Mouse (Mus musculus) c-Kit-positive CD71-positive TER-119-positive erythroid progenitor cells, embryonic 14.5 days (primary cell): ENCODE data around the gene Mettl16.
"Not testable (repeated sequence)": the region's sequence is repeated elsewhere in the genome, so short reads cannot be mapped to it uniquely, and the experiment has no call there.

Source experiments
- DNase-seq: peaks from one replicate; pipeline ENCODE4 v3.0.0-alpha.2; 2013; ENCODE audit warnings: low spot score

Mettl16 gene

GRCm38 (mm10) chr11:74772386-74772785, 1.8 kb downstream of the Mettl16 start:
- DNase-seq, result no peak

GRCm38 (mm10) chr11:74792874-74793273, 22.2 kb downstream of the Mettl16 start:
- no peak for DNase-seq

- no peak for DNase-seq
Measured at GRCm38 (mm10) chr11:74800658-74801057, 30.0 kb downstream of the Mettl16 start.

- no peak for DNase-seq
Measured at GRCm38 (mm10) chr11:74804081-74804627, 33.5 kb downstream of the Mettl16 start.

- no peak for DNase-seq
Measured at GRCm38 (mm10) chr11:74807246-74807882, 36.7 kb downstream of the Mettl16 start.

- DNase-seq, result no peak
Measured at GRCm38 (mm10) chr11:74808251-74808853, 37.7 kb downstream of the Mettl16 start.

- no peak for DNase-seq
Measured at GRCm38 (mm10) chr11:74810134-74810533, 39.5 kb downstream of the Mettl16 start.

- DNase-seq, result not testable (repeated sequence)
Measured at GRCm38 (mm10) chr11:74811027-74811426, 40.4 kb downstream of the Mettl16 start.

- no peak for DNase-seq
Measured at GRCm38 (mm10) chr11:74811538-74811937, 40.9 kb downstream of the Mettl16 start.

- DNase-seq, result no peak
Measured at GRCm38 (mm10) chr11:74815795-74816194, 45.2 kb downstream of the Mettl16 start.

GRCm38 (mm10) chr11:74820921-74821320, 50.3 kb downstream of the Mettl16 start:
- no peak for DNase-seq

GRCm38 (mm10) chr11:74821463-74821862, 50.8 kb downstream of the Mettl16 start:
- DNase-seq, result no peak

- DNase-seq, result no peak
Measured at GRCm38 (mm10) chr11:74822746-74823440, 52.3 kb downstream of the Mettl16 start.

GRCm38 (mm10) chr11:74826151-74826550, 55.5 kb downstream of the Mettl16 start:
- DNase-seq, result no peak

GRCm38 (mm10) chr11:74826702-74827101, 56.1 kb downstream of the Mettl16 start:
- no peak for DNase-seq

- DNase-seq, result no peak
Measured at GRCm38 (mm10) chr11:74827791-74828403, 57.3 kb downstream of the Mettl16 start.

- DNase-seq, result no peak
Measured at GRCm38 (mm10) chr11:74828404-74828931, 57.8 kb downstream of the Mettl16 start.

- no peak for DNase-seq
Measured at GRCm38 (mm10) chr11:74828965-74829550, 58.4 kb downstream of the Mettl16 start.

- peak; percentile 76 for DNase-seq
Measured at GRCm38 (mm10) chr11:74829812-74830211, 59.2 kb downstream of the Mettl16 start.

GRCm38 (mm10) chr11:74830256-74831161, 59.9 kb downstream of the Mettl16 start, which contains the start of gene Mnt:
Mnt (plus strand) TSS chr11:74830920.
- peak; percentile 93 for DNase-seq

GRCm38 (mm10) chr11:74831191-74831605, 60.6 kb downstream of the Mettl16 start:
- DNase-seq, result peak; percentile 40
